Mouse (Mus musculus) small intestine, adult 2 months (tissue): ENCODE measurements at regions not wholly inside any gene's neighbourhood (a gene's known extent, or its start where the extent isn't known, plus 50 kb on each side); places are given as distances from the start of the nearest gene placed in this dataset.

Experiments used
- CTCF ChIP-seq: fragments of 200-500 bp; IDR thresholded peaks from 2 replicates; pipeline ENCODE4 v1.5.1; 2012; ENCODE audit warnings: low read depth, mild to moderate bottlenecking, control low read depth, inconsistent platforms, low read length, moderate library complexity, mixed read lengths; ENCODE audit not compliant: insufficient replicate concordance, insufficient read length; ENCODE audit errors: extremely low read depth
- POLR2A ChIP-seq: fragments of 200-500 bp; IDR thresholded peaks from 2 replicates; pipeline ENCODE4 v1.6.1; 2012; ENCODE audit warnings: low read depth, mild to moderate bottlenecking, control low read depth, inconsistent platforms, low read length, moderate library complexity

- TF ChIP-seq CTCF: no peak
- no peak for TF ChIP-seq POLR2A
Measured at GRCm38 (mm10) chr9:72208296-72208695, 66.4 kb upstream of the Zfp280d start.
